Mouse (Mus musculus): Measurements from ENCODE around the gene Tef. TPM values are rescaled to one million over a fixed set of nuclear protein-coding genes. Genes with fewer than 3 reads are reported as not detected.

Tef gene
- polyA plus RNA-seq, 1 experiment, result 16.2 TPM

DNA sequence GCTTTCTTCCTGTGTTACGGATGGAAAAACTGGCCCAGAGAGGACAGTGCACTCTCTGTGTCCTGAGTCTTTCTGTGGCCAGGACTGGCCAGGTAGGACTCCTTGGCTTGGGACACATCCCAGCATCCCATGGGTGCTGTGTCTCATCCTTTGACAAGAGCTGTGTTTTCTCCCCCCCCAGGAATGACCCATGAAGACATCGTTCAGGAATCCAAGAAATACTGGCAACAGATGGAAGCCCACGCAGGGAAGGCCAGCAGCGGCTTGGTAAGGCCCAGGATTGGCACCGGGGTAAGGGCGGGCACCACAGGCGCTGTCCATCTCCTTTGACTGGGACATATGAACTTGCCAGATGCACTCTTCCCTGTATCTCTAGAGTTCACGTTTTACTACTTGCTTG, 16.5 kb upstream of the Tef start:
- H3K4me1 ChIP-seq (ENCODE audit: control insufficient read depth, insufficient read depth, low read length), result no peaks in the 10 kb centered on the region
- 92% methylated on average over 8 of the region's 8 CpGs for WGBS
- no peak overlapping the region for H3K27ac ChIP-seq (ENCODE audit: control insufficient read depth, insufficient read depth, low read depth, low read length, poor library complexity)
- TF ChIP-seq POLR2A (IDR thresholded peaks at IDR 0.05; ENCODE audit: borderline replicate concordance, control insufficient read depth, low read depth, low read length), result no peak
- no peak for TF ChIP-seq CTCF (IDR thresholded peaks at IDR 0.05; ENCODE audit: control insufficient read depth, insufficient read depth, low read length)
- H3K4me3 ChIP-seq (replicated peaks; ENCODE audit: control insufficient read depth, low read depth, low read length), result no peak overlapping the region

- Histone ChIP-seq H3K4me3 (replicated peaks; ENCODE audit: control insufficient read depth, low read depth, low read length) (no peak overlapping the region), H3K4me1 (ENCODE audit: control insufficient read depth, insufficient read depth, low read length) (no peaks in the 10 kb centered on the region), H3K27ac (ENCODE audit: control insufficient read depth, insufficient read depth, low read depth, low read length, poor library complexity) (no peak overlapping the region)
- TF ChIP-seq CTCF (IDR thresholded peaks at IDR 0.05; ENCODE audit: control insufficient read depth, insufficient read depth, low read length) (no peak), POLR2A (IDR thresholded peaks at IDR 0.05; ENCODE audit: borderline replicate concordance, control insufficient read depth, low read depth, low read length) (no peak)
- 94% methylated on average over 13 of the region's 13 CpGs for WGBS
These were observed 14.7 kb upstream of the Tef start for GRCm38 (mm10) chr15:81787525-81787924.

GRCm38 (mm10) chr15:81792444-81792843, 9.8 kb upstream of the Tef start:
- H3K27ac ChIP-seq (ENCODE audit: control insufficient read depth, insufficient read depth, low read depth, low read length, poor library complexity), result no peak overlapping the region
- no peak overlapping the region for H3K4me3 ChIP-seq (replicated peaks; ENCODE audit: control insufficient read depth, low read depth, low read length)

DNA sequence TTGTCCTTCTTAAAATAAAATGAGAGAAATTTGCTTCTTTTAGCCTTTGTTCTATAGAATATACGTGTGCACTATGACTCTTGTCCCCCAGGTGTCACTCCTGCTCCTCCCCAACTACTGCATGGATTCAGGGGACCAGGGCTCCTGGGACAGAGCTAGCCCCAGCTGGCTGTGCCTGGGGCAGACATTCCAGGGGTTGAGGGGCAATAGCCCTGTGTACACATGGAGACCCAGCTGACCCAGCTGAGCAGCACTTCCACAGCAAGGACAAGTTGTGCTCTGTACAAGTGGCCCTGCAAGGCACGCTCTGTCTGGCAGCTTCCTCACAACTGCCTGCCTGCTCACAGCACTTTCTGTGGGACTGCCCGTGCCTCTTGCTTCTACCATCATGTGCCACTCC, 6.0 kb upstream of the Tef start:
- WGBS, result 75% methylated on average over 3 of the region's 3 CpGs
- TF ChIP-seq CTCF (IDR thresholded peaks at IDR 0.05; ENCODE audit: control insufficient read depth, insufficient read depth, low read length) (peak; percentile 33; the same call in 1 of the 2 replicates), POLR2A (IDR thresholded peaks at IDR 0.05; ENCODE audit: borderline replicate concordance, control insufficient read depth, low read depth, low read length) (no peak)
- Histone ChIP-seq H3K4me3 (replicated peaks; ENCODE audit: control insufficient read depth, low read depth, low read length) (no peak overlapping the region), H3K27ac (ENCODE audit: control insufficient read depth, insufficient read depth, low read depth, low read length, poor library complexity) (no peak overlapping the region), H3K4me1 (ENCODE audit: control insufficient read depth, insufficient read depth, low read length) (no peaks in the 10 kb centered on the region)

More at GRCm38 (mm10) chr15:81792444-81792843, 9.8 kb upstream of the Tef start:
- no peaks in the 10 kb centered on the region for H3K4me1 ChIP-seq (ENCODE audit: control insufficient read depth, insufficient read depth, low read length)
- 81% methylated on average over 9 of the region's 9 CpGs for WGBS
- no peak for TF ChIP-seq POLR2A (IDR thresholded peaks at IDR 0.05; ENCODE audit: borderline replicate concordance, control insufficient read depth, low read depth, low read length)
- TF ChIP-seq CTCF (IDR thresholded peaks at IDR 0.05; ENCODE audit: control insufficient read depth, insufficient read depth, low read length), result no peak

GRCm38 (mm10) chr15:81797861-81798260, 4.4 kb upstream of the Tef start:
- 92% methylated on average over 6 of the region's 6 CpGs for WGBS
- no peak for TF ChIP-seq CTCF (IDR thresholded peaks at IDR 0.05; ENCODE audit: control insufficient read depth, insufficient read depth, low read length)
- Histone ChIP-seq H3K27ac (ENCODE audit: control insufficient read depth, insufficient read depth, low read depth, low read length, poor library complexity) (no peak overlapping the region), H3K4me1 (ENCODE audit: control insufficient read depth, insufficient read depth, low read length) (peaks cover 4% of the 10 kb centered on the region; the same call in 1 of the 2 replicates), H3K4me3 (replicated peaks; ENCODE audit: control insufficient read depth, low read depth, low read length) (no peak overlapping the region)

DNA sequence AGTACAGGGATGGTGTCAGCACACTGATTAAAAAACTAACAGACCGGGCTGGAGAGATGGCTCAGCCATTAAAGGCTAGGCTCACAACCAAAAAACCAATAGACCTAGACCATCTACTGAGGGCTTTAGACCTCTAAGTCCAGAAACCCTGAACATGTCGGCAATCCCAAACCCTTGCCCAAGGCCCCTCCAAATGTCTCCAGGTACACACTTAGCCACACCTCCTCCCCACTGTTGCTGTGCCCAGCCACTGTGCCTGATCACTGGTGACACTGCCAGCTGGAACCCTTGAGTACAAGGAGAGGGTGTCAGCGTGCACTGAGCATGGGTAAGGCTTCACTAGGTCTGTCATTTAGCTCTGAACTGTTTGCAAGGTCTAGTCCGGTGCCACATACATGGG, 3.8 kb upstream of the Tef start:
- no peak for TF ChIP-seq POLR2A (IDR thresholded peaks at IDR 0.05; ENCODE audit: borderline replicate concordance, control insufficient read depth, low read depth, low read length)
- no peak for TF ChIP-seq CTCF (IDR thresholded peaks at IDR 0.05; ENCODE audit: control insufficient read depth, insufficient read depth, low read length)
- WGBS, result 86% methylated on average over 4 of the region's 4 CpGs
- no peak overlapping the region for H3K27ac ChIP-seq (ENCODE audit: control insufficient read depth, insufficient read depth, low read depth, low read length, poor library complexity)

DNA sequence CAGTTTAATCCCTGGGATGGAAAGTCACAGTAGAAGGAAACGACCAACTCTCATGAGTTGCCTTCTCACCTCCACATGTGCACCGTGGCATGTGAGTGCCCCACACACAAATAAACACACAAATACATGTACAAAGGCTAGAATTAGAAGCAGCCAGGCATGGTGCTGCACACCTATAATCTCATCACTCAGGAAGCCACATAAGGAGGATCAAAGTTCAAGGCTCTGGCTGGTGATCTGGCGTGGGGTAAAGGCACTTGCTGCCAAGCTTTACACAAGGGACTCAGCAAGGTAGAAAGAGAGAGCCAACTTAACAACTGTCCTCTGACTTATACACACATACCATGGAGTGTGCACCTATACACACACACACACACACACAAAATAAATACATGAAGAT, 1.8 kb upstream of the Tef start:
- H3K4me1 ChIP-seq (ENCODE audit: control insufficient read depth, insufficient read depth, low read length), result peaks cover 6% of the 10 kb centered on the region; the same call in 1 of the 2 replicates
- no peak overlapping the region for H3K4me3 ChIP-seq (replicated peaks; ENCODE audit: control insufficient read depth, low read depth, low read length)
- WGBS, result 85% methylated on average over 3 of the region's 3 CpGs
- TF ChIP-seq POLR2A (IDR thresholded peaks at IDR 0.05; ENCODE audit: borderline replicate concordance, control insufficient read depth, low read depth, low read length) (no peak), CTCF (IDR thresholded peaks at IDR 0.05; ENCODE audit: control insufficient read depth, insufficient read depth, low read length) (no peak)
- H3K27ac ChIP-seq (ENCODE audit: control insufficient read depth, insufficient read depth, low read depth, low read length, poor library complexity), result no peak overlapping the region

More for the DNA sequence above, 3.8 kb upstream of the Tef start:
- Histone ChIP-seq H3K4me3 (replicated peaks; ENCODE audit: control insufficient read depth, low read depth, low read length) (no peak overlapping the region), H3K4me1 (ENCODE audit: control insufficient read depth, insufficient read depth, low read length) (peaks cover 6% of the 10 kb centered on the region; the same call in 1 of the 2 replicates)

- WGBS, result 8% methylated on average over 8 of the region's 8 CpGs
- Histone ChIP-seq H3K27ac (ENCODE audit: control insufficient read depth, insufficient read depth, low read depth, low read length, poor library complexity) (0 out of 2 replicates have a peak overlapping the region, but pooled peaks have one; percentile 5), H3K4me1 (ENCODE audit: control insufficient read depth, insufficient read depth, low read length) (peaks cover 6% of the 10 kb centered on the region; the same call in 1 of the 2 replicates), H3K4me3 (replicated peaks; ENCODE audit: control insufficient read depth, low read depth, low read length) (peak overlapping the region; percentile 43)
- TF ChIP-seq CTCF (IDR thresholded peaks at IDR 0.05; ENCODE audit: control insufficient read depth, insufficient read depth, low read length), result no peak
- no peak for TF ChIP-seq POLR2A (IDR thresholded peaks at IDR 0.05; ENCODE audit: borderline replicate concordance, control insufficient read depth, low read depth, low read length)
These were observed 725 bp downstream of the Tef start for GRCm38 (mm10) chr15:81802941-81803351.

- no peak for TF ChIP-seq CTCF (IDR thresholded peaks at IDR 0.05; ENCODE audit: control insufficient read depth, insufficient read depth, low read length)
- no peak for TF ChIP-seq POLR2A (IDR thresholded peaks at IDR 0.05; ENCODE audit: borderline replicate concordance, control insufficient read depth, low read depth, low read length)
- peaks cover 6% of the 10 kb centered on the region; the same call in 1 of the 2 replicates for H3K4me1 ChIP-seq (ENCODE audit: control insufficient read depth, insufficient read depth, low read length)
- no peak overlapping the region for H3K27ac ChIP-seq (ENCODE audit: control insufficient read depth, insufficient read depth, low read depth, low read length, poor library complexity)
- no peak overlapping the region for H3K4me3 ChIP-seq (replicated peaks; ENCODE audit: control insufficient read depth, low read depth, low read length)
- WGBS, result 41% methylated on average over 4 of the region's 4 CpGs
These were observed 1.3 kb downstream of the Tef start for GRCm38 (mm10) chr15:81803425-81803951.

Measured in bone marrow, adult 2 months (tissue).